Mouse (Mus musculus) lung, embryonic 14.5 days (tissue): ENCODE data around the gene Gm20388. TPM values are rescaled to one million over a fixed set of nuclear protein-coding genes. Genes with fewer than 3 reads are reported as not detected.

Experiments
- ATAC-seq: fragments of 200-750 bp; cut with Nextera tagmentation; 2 replicates; pipeline ENCODE4 v1.8.0; 2017; ENCODE audit warnings: mild to moderate bottlenecking, moderate TSS enrichment, moderate library complexity; ENCODE audit not compliant: insufficient read depth
- DNase-seq: peaks from one replicate; pipeline ENCODE4 v3.0.0-alpha.2; 2015
- H3K27ac ChIP-seq: fragments of 300-500 bp; sonication (generic); 2 replicates; pipeline ENCODE4 v1.5.1; 2014; ENCODE audit warnings: low read depth, mild to moderate bottlenecking, moderate library complexity
- H3K27me3 ChIP-seq: fragments of 300-500 bp; sonication (generic); 2 replicates; pipeline ENCODE4 v1.6.1; 2014; ENCODE audit warnings: low read length, control low read depth; ENCODE audit not compliant: insufficient read depth
- H3K36me3 ChIP-seq: fragments of 300-500 bp; sonication (generic); 2 replicates; pipeline ENCODE4 v1.6.1; 2014; ENCODE audit warnings: control low read depth; ENCODE audit not compliant: insufficient read depth
- H3K4me1 ChIP-seq: fragments of 300-500 bp; sonication (generic); 2 replicates; pipeline ENCODE4 v1.6.1; 2014; ENCODE audit warnings: antibody characterized with exemption, control low read depth; ENCODE audit not compliant: insufficient read depth
- H3K4me2 ChIP-seq: fragments of 300-500 bp; sonication (generic); 2 replicates; pipeline ENCODE4 v1.6.1; 2014; ENCODE audit warnings: mild to moderate bottlenecking
- H3K4me3 ChIP-seq: fragments of 300-500 bp; sonication (generic); 2 replicates; pipeline ENCODE4 v1.5.1; 2014; ENCODE audit warnings: low read depth, low read length
- H3K9ac ChIP-seq: fragments of 300-500 bp; sonication (generic); 2 replicates; pipeline ENCODE4 v1.6.1; 2014
- H3K9me3 ChIP-seq: fragments of 300-500 bp; sonication (generic); 2 replicates; pipeline ENCODE4 v1.6.1; 2016; ENCODE audit warnings: low read depth, low read length, control low read depth
- CTCF ChIP-seq: IDR thresholded peaks from 2 replicates; pipeline ENCODE4 v1.5.1; 2016; ENCODE audit warnings: antibody characterized with exemption, low read depth
- WGBS: fragments of 180-500 bp; shearing (Covaris S2); extraction: QIAGEN DNeasy Blood & Tissue Kit; methylation state at CpG from one replicate; pipeline ENCODE4 v1.1.7; 2014; 5-methylcytosine and 5-hydroxymethylcytosine counted together
- polyA plus RNA-seq: library from polyadenylated mRNA; unstranded; fragments of >200 nt; fragmentation: Nextera tagmentation; extraction: Ambion mirVana; gene quantifications from 2 replicates; pipeline ENCODE4 v1.2.1, GENCODE M21; 2014

The Gm20388 gene
- polyA plus RNA-seq, 1 experiment from 2014 or later, result not detected

- H3K9me3 ChIP-seq, result no peaks in the 10 kb centered on the region
- no peaks in the 10 kb centered on the region for H3K27me3 ChIP-seq
- no peak overlapping the region for H3K27ac ChIP-seq
- no peak overlapping the region for H3K4me2 ChIP-seq
- peak; percentile 64 for TF ChIP-seq CTCF
- DNase-seq, result peak; percentile 50
- WGBS, result 81% methylated on average over 14 of the region's 14 CpGs
- H3K9ac ChIP-seq, result no peak overlapping the region
- H3K4me3 ChIP-seq, result no peak overlapping the region
- H3K4me1 ChIP-seq, result no peaks in the 10 kb centered on the region
- no peaks in the 10 kb centered on the region for H3K36me3 ChIP-seq
- ATAC-seq, result no peak
These were observed 1514.0 kb downstream of the Gm20388 start for GRCm38 (mm10) chr8:121424600-121424999.

GRCm38 (mm10) chr8:121431499-121431898 is 1520.9 kb downstream of the Gm20388 start:
- H3K27me3 ChIP-seq, result 0 out of 2 replicates have a peak, but pooled peaks cover 5% of the 10 kb centered on the region
- WGBS, result 39% methylated on average over 8 of the region's 8 CpGs
- peak; percentile 70 for DNase-seq
- no peak overlapping the region for H3K4me2 ChIP-seq
- no peak overlapping the region for H3K4me3 ChIP-seq
- no peak overlapping the region for H3K9ac ChIP-seq
- ATAC-seq, result peak; percentile 65
- H3K27ac ChIP-seq, result peak overlapping the region; percentile 6
- no peak for TF ChIP-seq CTCF
- H3K36me3 ChIP-seq, result no peaks in the 10 kb centered on the region
- H3K9me3 ChIP-seq, result no peaks in the 10 kb centered on the region
- peaks cover 5% of the 10 kb centered on the region; the same call in 1 of the 2 replicates for H3K4me1 ChIP-seq

GRCm38 (mm10) chr8:121433466-121433865 is 1522.8 kb downstream of the Gm20388 start:
- ATAC-seq (no peak), DNase-seq (peak; percentile 43)
- TF ChIP-seq CTCF, result no peak
- Histone ChIP-seq H3K27ac (no peak overlapping the region), H3K4me1 (peaks cover 5% of the 10 kb centered on the region; the same call in 1 of the 2 replicates), H3K4me3 (no peak overlapping the region), H3K4me2 (peak overlapping the region; percentile 10; the same call in 1 of the 2 replicates), H3K27me3 (0 out of 2 replicates have a peak, but pooled peaks cover 5% of the 10 kb centered on the region), H3K36me3 (no peaks in the 10 kb centered on the region), H3K9me3 (no peaks in the 10 kb centered on the region), H3K9ac (no peak overlapping the region)
- 27% methylated on average over 17 of the region's 17 CpGs for WGBS

GRCm38 (mm10) chr8:121436656-121437055 is 1526.0 kb downstream of the Gm20388 start:
- 37% methylated on average over 5 of the region's 5 CpGs for WGBS
- H3K9me3 ChIP-seq, result no peaks in the 10 kb centered on the region
- no peak overlapping the region for H3K9ac ChIP-seq
- ATAC-seq (0 out of 2 replicates have a peak, but pooled peaks have one; percentile 45), DNase-seq (peak; percentile 83)
- H3K27ac ChIP-seq, result no peak overlapping the region
- H3K4me1 ChIP-seq, result 0 out of 2 replicates have a peak, but pooled peaks cover 5% of the 10 kb centered on the region
- H3K4me2 ChIP-seq, result peak overlapping the region; percentile 12
- H3K27me3 ChIP-seq, result 0 out of 2 replicates have a peak, but pooled peaks cover 5% of the 10 kb centered on the region
- H3K36me3 ChIP-seq, result no peaks in the 10 kb centered on the region
- H3K4me3 ChIP-seq, result peak overlapping the region; percentile 5; the same call in 1 of the 2 replicates
- no peak for TF ChIP-seq CTCF

- Histone ChIP-seq H3K36me3 (no peaks in the 10 kb centered on the region), H3K27ac (no peak overlapping the region), H3K9ac (no peak overlapping the region), H3K4me2 (no peak overlapping the region), H3K9me3 (no peaks in the 10 kb centered on the region), H3K27me3 (0 out of 2 replicates have a peak, but pooled peaks cover 5% of the 10 kb centered on the region), H3K4me3 (no peak overlapping the region), H3K4me1 (no peaks in the 10 kb centered on the region)
- no peak for TF ChIP-seq CTCF
- WGBS, result 70% methylated on average over 6 of the region's 6 CpGs
- no peak for DNase-seq
- no peak for ATAC-seq
These were observed 1526.9 kb downstream of the Gm20388 start for GRCm38 (mm10) chr8:121437506-121437905.

- H3K36me3 ChIP-seq, result no peaks in the 10 kb centered on the region
- 0 out of 2 replicates have a peak, but pooled peaks cover 1% of the 10 kb centered on the region for H3K27me3 ChIP-seq
- H3K9me3 ChIP-seq, result no peaks in the 10 kb centered on the region
- H3K27ac ChIP-seq, result no peak overlapping the region
- no peak overlapping the region for H3K9ac ChIP-seq
- ATAC-seq (no peak), DNase-seq (no peak)
- H3K4me3 ChIP-seq, result no peak overlapping the region
- 41% methylated on average over 6 of the region's 6 CpGs for WGBS
- H3K4me1 ChIP-seq, result no peaks in the 10 kb centered on the region
- no peak for TF ChIP-seq CTCF
- H3K4me2 ChIP-seq, result no peak overlapping the region
These were observed 1527.5 kb downstream of the Gm20388 start for GRCm38 (mm10) chr8:121438111-121438510.

- no peak for ATAC-seq
- TF ChIP-seq CTCF, result no peak
- Histone ChIP-seq H3K4me1 (no peaks in the 10 kb centered on the region), H3K27ac (no peak overlapping the region), H3K4me3 (no peak overlapping the region), H3K9me3 (no peaks in the 10 kb centered on the region), H3K27me3 (no peaks in the 10 kb centered on the region), H3K36me3 (no peaks in the 10 kb centered on the region), H3K9ac (no peak overlapping the region), H3K4me2 (no peak overlapping the region)
- DNase-seq, result no peak
- WGBS, result 72% methylated on average over 4 of the region's 4 CpGs
These were observed 1528.7 kb downstream of the Gm20388 start for GRCm38 (mm10) chr8:121439351-121439750.
